8 mouse cellular contexts compared by ENCODE assay signal in the genomic region with DNA sequence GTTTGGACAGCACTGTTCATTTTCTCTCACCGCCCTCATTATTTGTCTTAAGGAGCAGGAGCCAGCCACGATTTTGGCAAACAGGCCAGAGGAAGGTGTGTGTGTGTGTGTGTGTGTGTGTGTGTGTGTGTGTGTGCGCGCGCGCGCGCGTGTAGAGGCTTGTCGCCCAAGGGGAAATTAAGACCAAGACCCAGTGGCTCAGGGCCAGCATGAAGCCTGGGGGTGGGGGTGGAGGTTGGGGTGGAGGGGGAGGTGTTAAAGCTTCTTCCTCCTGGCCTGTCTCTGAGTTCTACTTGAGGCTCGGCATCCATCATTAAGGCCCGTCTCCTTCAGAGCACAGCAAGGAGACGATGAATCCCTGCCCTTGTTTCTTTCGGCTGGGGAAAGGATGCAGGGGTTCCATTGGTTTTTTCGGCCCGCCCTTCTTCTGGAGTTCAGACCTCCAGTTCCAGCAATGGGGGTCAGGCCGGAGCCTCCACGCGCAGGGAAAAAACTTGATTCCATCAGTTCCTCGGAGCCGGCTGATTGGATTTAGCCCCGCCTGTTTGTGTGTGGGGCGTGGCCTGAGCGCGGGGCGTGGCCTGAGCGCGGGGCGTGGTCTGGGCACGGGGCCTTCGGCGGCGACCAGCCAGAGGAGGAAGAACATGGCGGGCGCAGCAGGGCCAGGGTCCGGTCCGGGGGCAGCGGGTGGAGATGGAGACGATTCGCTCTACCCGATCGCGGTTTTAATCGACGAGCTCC. TPM values are rescaled to one million over a fixed set of nuclear protein-coding genes. Genes with fewer than 3 reads are reported as not detected.
DNase-seq lines count a peak whose midpoint lies in the region; ATAC-seq and TF ChIP-seq lines count a peak whose summit lies in the region.

No protein-coding gene starts in this region.

- peak overlapping the region; percentile 85 for H3K4me3 ChIP-seq in intestine, postnatal 0 days (ENCODE audit: low read depth, low read length)
- H3K4me3 ChIP-seq in midbrain, embryonic 11.5 days (ENCODE audit: low read depth, low read length), result peak overlapping the region; percentile 91

- peak; percentile 78 for ATAC-seq in intestine, postnatal 0 days
- peak; percentile 97 for ATAC-seq in midbrain, embryonic 11.5 days (ENCODE audit: low FRiP score)

- peak; percentile 98 for DNase-seq in adrenal gland, postnatal 10 days
- peak; percentile 99 for DNase-seq in embryo, embryonic 9.5 days (ENCODE audit: extremely low spot score)
- DNase-seq in gastrocnemius, postnatal 4 days (ENCODE audit: low spot score in 2 of 2), result peak; percentile 85 to 90
- DNase-seq in left cerebral cortex, postnatal 4 days, result peak; percentile 94
- peak; percentile 100 for DNase-seq in midbrain, embryonic 11.5 days (ENCODE audit: low spot score, missing footprints)
- DNase-seq in right cerebral cortex, postnatal 4 days, result peak; percentile 87
- peak; percentile 94 for DNase-seq in yolk sac, embryonic 10.5 days (ENCODE audit: low spot score)

- H3K4me2 ChIP-seq in intestine, postnatal 0 days (replicated peaks; ENCODE audit: low read depth), result peak overlapping the region; percentile 99
- H3K4me2 ChIP-seq in midbrain, embryonic 11.5 days, result peak overlapping the region; percentile 65

- H3K9ac ChIP-seq in intestine, postnatal 0 days (ENCODE audit: low read depth, low read length), result peak overlapping the region; percentile 78
- peak overlapping the region; percentile 90 for H3K9ac ChIP-seq in midbrain, embryonic 11.5 days (ENCODE audit: low read length)

- H3K9me3 ChIP-seq in intestine, postnatal 0 days (ENCODE audit: control insufficient read depth), result no peaks in the 10 kb centered on the region
- no peaks in the 10 kb centered on the region for H3K9me3 ChIP-seq in midbrain, embryonic 11.5 days (ENCODE audit: control insufficient read depth, low read length)

- 3% methylated on average over 45 of the region's 45 CpGs for WGBS in intestine, postnatal 0 days
- 2% methylated on average over 45 of the region's 45 CpGs for WGBS in midbrain, embryonic 11.5 days

- H3K4me1 ChIP-seq in intestine, postnatal 0 days (replicated peaks; ENCODE audit: control insufficient read depth, insufficient read depth, low read length), result no peaks in the 10 kb centered on the region
- peaks cover 9% of the 10 kb centered on the region for H3K4me1 ChIP-seq in midbrain, embryonic 11.5 days (ENCODE audit: control insufficient read depth, insufficient read depth, low read length)

- H3K27ac ChIP-seq in intestine, postnatal 0 days (ENCODE audit: low read depth, low read length), result peak overlapping the region; percentile 68
- peak overlapping the region; percentile 41; the same call in 1 of the 2 replicates for H3K27ac ChIP-seq in midbrain, embryonic 11.5 days (ENCODE audit: low read depth, low read length)

- no peaks in the 10 kb centered on the region for H3K27me3 ChIP-seq in intestine, postnatal 0 days (replicated peaks; ENCODE audit: control insufficient read depth, insufficient read depth, low read length)
- H3K27me3 ChIP-seq in midbrain, embryonic 11.5 days (ENCODE audit: control insufficient read depth, insufficient read depth, low read length), result no peaks in the 10 kb centered on the region

- H3K36me3 ChIP-seq in intestine, postnatal 0 days (ENCODE audit: control insufficient read depth, insufficient read depth), result peaks cover 18% of the 10 kb centered on the region
- H3K36me3 ChIP-seq in midbrain, embryonic 11.5 days (ENCODE audit: control insufficient read depth, insufficient read depth, low read length), result peaks cover 7% of the 10 kb centered on the region; the same call in 1 of the 2 replicates

- TF ChIP-seq CTCF in intestine, postnatal 0 days (IDR thresholded peaks at IDR 0.05; ENCODE audit: low read depth), result no peak

- intact Hi-C loops in left cerebral cortex, postnatal 4 days (cut with DNase I), result no loop called here

RNA-seq across cellular contexts. Expression of gene Ppp2r1b, which starts 11.4 kb away (rescaled TPM):
- total RNA-seq in adrenal gland, postnatal 10 days (2021), result 10 to 100 TPM; 35.1 to 36.5 TPM
- 10 to 100 TPM; 16.8 to 17.7 TPM for total RNA-seq in gastrocnemius, postnatal 4 days (2021)
- 20.0 and 21.4 TPM in 2 replicates for polyA plus RNA-seq in intestine, postnatal 0 days (2015; fragmentation: Nextera tagmentation; extraction: Ambion mirVana)
- total RNA-seq in left cerebral cortex, postnatal 4 days (2021), result 10 to 100 TPM; 29.9 to 33.2 TPM
- 114 and 126 TPM in 2 replicates for polyA plus RNA-seq in midbrain, embryonic 11.5 days (2014; fragmentation: Nextera tagmentation; extraction: Ambion mirVana)

Comparison
In these comparisons a context has a peak if more than half of its experiments do, and no peak if none do; other contexts are left out.
1. Peak in every context shown above with its lines: DNase-seq, ATAC-seq, H3K4me3 ChIP-seq and H3K27ac ChIP-seq.